Mouse (Mus musculus) frontal cortex, postnatal 14 days (tissue): ENCODE results near the gene Setd5.
A peak's percentile ranks its signal among the peaks of the same experiment; 100 is the strongest.

Experiments
- DNase-seq, 2 experiments: peaks; one replicate each; pipeline ENCODE4 v3.0.0; 2022; ENCODE audit warnings: low spot score in 2 of 2

The Setd5 gene

DNA sequence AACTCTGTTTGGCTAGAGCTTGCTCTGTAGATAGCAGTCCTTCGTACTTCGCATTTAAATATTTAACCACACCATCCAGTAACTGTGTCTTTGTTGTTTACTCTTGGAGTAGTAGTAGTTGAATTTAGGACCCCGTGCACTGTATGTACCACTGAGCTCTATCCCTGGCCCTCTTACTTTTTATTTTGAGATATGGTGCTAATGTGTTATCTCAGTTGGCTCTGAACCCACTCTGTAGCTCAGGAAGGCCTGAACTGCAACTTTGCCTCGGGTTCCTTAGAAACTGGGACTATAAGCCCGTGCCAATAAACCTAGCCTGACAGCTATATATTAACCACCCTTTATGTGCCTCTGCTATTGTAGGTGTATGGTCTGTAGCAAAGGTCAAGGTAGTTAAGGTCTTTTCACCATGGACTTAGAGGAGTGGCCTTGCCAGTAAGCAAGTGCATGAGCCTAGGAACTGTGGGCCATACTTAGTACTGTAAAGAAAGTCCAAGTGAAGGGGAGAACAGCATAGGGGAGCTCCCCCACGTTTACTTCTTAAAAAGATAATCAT, 22.5 kb upstream of the Setd5 start:
- DNase-seq, result no peak

DNA sequence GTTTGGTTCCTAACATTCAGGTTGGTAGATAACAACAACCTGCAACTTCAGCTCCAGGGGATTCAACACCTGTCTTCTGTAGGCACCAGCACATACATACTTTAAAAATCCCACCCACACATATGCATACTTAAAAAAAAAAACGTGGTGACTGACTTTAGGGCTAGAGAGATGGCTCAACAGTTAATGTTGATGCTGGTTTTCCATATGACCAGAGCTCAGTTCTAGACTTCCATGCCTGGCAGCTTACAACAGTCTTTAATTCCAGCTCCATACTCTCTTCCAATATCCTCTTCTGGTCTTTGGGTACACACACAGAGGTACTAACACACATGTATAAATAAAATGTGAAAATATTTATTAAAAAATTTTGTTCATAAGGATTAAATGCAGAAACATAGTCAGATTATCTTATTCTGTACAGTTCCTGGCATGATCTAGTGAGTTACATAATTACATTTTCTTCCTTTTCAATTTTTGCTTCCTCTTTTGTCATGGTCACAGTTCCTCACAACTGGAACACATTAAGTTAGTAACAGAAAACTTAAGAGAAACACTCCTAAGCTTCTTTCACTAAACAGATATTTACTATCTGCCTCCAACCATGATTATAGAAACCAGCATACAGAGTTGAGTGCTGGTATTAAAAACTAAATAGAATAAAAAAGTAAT, 16.1 kb upstream of the Setd5 start:
- no peak for DNase-seq

DNA sequence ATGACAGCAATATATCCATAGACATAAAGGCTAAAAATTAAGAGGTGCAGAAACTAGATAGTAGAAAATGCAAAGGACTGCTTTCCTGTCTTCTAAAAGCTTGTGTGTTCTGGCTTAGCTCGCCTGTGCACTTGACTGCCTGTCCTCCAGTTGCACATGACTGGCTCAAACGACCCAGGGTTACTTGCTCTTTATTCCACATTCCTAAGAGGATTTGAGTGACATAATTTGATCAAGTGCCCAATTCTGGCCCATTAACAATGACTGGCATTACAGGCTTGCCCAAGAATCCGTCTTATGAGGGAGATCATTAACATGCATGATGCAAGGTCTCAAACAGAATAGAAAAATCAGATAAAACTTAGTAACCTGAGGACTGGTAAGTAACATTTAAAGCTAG, 14.9 kb upstream of the Setd5 start:
- no peak for DNase-seq

DNA sequence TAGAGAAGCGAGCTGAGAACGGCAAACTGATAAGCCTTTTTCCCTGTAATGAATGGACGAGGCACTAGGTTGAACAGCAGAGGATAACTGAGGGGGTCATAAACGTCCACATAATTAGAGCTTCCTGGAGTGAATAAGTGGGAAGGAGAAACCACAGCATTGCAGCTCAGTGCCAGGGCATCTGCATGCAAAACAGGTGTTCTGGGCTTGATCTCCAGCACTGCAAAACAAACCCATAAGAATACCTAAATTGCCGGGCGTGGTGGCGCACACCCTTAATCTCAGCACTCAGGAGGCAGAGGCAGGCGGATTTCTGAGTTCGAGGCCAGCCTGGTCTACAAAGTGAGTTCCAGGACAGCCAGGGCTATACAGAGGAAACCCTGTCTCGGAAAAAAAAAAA, 13.8 kb upstream of the Setd5 start:
- no peak for DNase-seq

DNA sequence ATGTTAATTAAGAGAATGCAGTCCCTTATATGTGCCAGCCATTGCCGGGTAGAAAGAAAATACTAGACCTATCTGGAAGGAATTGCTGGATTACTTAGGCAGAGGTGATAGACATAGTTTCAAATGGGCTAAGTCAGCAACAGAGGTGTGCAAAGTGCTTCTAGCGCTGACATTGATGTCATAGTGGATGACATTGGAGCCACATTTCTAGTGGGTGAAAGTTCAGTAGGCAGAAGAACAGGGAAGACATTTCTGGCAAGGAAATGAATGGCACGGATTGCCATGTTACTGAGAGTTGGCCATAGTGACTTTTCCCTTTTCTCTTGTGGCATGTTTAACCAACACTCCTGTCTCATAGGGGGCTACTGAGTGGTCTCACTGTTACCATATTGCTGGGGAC, 12.0 kb upstream of the Setd5 start:
- DNase-seq, result no peak

DNA sequence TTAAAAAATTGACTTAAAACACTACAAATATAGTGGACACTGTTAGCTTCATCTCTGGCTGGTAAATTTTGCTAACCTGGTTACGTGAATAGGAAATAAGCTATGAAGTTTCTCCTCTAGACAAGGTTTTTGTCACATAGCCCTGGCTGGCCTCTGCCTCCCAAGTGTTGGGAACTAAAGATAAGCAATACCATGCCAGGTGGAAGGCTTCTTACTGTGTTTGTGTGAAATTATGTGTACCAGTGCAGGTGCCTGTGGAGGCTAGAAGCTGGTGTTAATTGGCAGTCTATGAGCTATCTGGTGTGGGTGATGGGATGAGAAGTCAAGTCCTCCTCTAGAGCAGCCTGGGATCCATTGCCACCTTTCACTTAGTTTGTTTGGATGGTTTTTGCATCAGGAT, 8.0 kb upstream of the Setd5 start:
- no peak for DNase-seq

DNA sequence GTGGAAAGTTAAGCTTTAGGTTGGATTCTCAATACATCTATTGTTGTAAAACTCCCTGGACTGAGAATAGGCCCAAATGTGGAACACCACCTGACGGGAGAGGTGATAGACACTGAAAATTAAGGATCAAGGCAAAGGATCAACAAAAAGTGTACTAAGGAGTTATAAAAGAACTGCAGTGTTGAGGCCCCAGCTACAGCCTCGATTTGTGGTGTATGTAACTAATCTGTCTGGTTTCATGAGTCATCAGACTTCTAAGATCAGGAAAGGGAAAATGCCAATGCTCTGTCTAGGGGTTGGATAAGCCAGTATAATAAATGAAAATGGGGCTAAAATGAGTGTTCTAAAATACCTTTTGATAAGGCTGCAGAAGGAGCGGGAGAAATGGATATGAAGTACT, 1.9 kb upstream of the Setd5 start:
- DNase-seq, result no peak

DNA sequence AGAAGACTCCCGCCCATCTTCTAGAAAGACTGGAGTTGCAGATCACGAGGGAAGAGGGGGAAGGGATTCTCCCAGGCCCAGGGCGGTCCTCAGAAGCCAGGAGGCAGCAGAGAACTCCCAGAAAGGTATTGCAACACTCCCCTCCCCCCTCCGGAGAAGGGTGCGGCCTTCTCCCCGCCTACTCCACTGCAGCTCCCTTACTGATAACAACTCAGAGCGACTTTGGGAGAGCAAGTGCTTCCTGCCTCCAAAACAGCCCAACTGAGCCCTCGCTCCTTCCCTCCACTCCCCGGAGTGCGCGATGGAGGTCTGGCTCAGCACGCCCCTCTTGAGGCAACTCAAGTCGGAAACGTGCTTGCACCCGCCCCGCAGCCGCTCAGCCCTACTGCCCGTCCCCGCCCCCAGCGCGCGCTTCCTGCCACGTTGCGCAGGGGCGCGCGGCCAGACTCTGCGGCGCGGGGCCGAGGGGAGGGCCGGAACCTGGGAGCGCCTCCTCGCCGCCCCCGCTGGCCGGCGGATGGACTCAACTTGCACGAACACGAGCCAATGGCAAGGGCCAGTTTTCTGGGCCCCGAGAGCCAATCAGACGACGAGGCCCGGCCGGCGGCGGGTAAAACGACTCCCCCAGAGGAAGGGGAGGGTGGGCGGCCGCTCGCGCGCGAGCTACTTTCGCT, 1.0 kb upstream of the Setd5 start:
- peak; percentile 83 to 88 for DNase-seq

DNA sequence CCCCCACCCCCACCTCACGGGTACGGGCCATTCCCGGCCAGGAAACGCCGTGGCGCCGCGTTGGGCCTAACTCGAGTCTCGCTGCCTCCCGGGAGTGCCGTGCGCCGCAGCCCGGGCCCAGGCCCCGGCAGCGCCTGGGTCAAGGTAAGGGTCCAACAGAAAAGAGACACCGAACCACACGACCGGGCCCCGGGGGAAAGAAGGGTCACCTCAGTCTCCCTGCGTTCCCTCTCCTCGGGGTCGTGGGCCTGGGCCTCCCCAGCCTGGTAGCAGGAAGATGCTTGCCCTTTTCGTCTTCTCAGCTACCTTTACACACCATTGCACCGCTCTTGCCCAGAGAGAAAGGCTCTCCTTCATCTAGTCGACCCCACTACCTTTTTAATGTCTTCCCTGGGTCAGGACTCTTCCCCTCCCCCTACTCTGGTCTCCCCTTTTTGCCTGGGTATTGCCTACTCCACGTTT, 435 bp downstream of the Setd5 start:
- DNase-seq, result no peak

DNA sequence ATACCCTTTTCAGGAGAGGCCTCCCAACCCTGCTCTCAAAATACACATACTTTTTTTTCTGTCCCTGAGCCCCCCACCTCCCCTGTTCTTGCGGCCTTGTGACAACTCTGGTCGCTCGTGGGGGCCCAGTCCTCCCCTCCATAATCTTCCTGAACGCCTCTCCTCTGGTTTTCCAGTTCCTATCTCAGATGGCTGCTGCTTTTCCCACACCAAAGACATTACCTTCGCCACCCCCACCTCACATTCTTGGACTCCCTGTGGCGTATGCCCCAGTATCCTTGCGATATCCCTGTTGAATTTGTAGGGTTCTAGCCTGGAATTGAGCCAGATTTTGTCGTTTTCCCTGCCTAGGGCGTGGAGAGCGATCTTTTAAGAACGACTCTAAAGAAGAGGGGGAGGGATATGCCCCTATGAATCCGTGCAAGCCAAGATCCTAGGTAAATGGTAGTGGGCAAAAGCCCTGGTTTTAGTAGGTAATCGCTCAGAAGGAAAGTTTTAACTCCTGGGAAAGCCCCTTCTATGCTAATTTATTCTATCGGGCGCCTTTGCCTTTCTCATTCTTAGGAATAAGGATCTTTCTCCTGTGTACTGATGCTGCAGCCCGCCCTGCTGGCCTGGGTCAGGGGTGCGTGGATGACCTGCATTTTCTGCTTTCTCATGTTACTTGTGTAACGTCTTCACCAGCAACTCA, 1.0 kb downstream of the Setd5 start:
- peak; percentile 26 to 49 for DNase-seq

DNA sequence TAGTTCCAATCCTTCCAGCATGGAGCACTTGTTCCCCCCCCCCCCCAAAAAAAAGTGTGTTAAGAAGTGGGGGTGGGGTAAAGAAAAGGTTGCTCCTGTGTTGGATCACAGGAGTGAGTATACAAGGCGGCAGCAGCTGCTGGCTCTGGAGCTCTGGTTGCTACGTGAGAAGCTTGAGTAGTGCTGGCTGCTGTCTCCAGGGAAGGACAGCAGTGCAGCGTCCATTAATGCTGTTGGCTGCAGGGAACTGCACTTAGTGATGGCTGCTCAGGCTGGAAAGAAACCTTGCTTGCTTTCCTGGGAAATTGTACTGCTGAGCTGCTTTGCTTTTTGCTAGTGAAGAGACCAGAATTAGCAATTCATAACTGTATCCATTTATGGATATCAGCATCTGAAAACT, 2.3 kb downstream of the Setd5 start:
- peak in 1 of 2 experiments; percentile 16 for DNase-seq

DNA sequence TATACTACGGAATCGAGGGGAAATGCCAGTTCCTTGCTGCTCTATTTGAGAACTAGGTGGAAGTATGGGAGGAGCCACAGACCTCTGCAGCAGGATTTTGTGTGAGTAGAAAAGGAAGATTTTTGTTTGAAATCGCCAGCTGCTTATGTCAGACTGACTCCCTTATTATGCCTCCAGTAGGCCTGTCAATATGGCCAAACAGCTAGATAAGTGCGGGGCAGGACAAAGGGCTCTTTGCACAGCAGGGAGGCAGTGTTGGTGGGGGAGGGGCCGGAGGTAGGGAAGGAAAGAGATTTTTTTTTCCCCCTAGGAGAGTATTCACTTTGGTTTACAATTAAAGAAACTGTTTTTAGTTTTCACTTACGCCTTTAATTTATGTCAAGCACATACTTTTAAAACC, 5.1 kb downstream of the Setd5 start:
- no peak for DNase-seq

DNA sequence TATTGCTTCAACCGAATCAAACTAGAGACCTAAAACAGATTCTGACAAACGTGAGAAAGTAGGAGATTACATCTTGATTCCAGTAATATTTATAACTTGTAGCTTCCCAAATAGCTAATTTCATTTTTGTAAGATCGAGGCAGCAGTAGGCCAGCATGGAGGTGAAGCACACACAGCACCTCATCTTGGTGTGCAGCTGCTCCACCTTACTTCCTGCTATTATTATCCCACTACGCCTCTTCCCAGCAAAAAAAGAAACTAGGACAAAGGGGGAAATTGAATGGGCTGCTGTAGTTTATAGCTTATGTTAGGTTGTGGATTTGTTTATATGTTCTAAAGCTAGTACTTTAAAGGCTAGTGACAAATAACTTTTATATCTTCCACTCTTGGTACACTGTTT, 7.4 kb downstream of the Setd5 start:
- no peak for DNase-seq

DNA sequence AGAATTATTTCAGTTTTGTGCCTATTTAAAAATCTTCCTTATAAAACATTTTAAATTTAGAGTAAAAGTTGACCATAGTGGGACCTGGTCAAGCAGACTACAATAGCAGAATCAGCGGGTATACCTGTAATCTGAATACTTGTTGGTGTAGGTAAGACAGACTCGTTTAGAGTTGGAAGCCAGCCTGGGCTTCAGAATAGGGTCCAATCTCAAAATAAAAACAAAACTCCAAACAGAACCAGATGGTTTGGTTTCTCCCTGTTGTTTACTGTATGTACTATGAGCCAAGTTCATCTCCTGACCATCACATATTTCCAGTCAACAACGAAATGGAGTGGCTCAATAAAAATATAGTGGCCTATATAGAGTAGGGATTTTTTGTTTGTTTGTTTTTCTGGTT, 16.0 kb downstream of the Setd5 start:
- DNase-seq, result no peak

DNA sequence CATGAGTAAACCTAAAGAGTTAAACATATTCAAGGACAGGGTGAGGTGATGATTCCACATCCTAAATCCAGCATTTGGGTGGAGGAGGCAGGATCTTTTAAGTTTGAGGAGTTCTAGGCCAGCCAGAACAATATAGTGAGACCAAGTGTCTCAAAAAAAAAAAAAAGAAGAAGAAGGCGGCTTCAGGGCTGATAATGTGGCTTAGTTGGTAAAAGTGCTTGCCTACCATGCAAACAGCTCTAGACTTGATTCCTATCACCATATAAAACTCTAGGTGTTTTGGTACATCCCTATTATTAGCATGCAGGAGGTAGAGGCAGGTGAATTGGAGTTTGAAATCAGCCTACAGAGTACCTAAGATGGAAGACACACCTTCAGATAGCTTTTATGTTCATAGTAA, 18.4 kb downstream of the Setd5 start:
- DNase-seq, result no peak

DNA sequence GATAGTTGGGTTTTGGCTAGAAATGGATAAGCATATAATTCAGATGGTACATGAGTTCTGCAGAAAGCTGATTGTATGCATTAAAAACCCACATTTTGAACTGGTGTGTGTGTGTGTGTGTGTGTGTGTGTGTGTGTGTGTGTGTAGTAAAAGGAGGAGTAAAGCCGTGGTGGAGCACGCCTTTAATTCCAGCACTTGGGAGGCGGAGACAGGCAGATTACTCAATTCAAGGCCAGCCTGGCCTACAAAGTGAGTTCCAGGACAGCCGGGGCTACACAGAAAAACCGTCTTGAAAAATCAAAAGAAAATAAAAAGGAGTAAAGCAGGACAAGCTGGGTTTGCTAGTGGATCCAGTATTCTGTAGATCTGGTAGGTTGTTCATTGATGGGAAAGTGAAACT, 20.5 kb downstream of the Setd5 start:
- DNase-seq, result no peak

DNA sequence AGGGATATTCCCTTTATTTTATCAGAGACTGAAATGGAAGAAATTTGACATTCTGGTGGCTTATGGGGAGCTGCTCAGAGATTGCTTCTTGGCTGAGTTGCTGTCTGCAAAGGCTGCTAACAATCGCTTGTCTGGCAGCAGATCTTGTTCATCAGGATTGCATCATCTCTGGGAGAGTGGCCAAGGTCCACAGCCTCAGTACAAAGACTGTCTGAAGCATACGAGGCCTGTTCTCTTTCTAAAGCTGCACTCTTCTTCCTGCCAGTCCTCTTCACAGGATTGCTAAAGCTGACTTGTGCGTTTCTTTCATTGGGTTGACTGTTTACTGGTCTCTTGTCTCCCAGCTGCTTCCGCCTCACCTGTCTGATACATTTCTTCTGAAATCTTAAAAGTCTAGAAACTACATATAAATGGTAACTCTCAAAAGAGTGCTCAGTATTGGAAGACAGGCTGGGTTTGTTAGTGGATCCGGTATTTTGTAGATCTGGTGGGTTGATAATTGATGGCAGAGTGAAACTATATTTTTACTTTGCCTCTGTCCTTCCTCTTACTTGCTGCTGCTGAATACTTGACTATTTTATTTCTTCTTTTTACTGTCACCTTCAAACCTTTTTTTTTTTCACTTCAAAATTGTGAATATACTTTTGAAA, 22.6 kb downstream of the Setd5 start:
- DNase-seq, result peak; percentile 74 to 77

DNA sequence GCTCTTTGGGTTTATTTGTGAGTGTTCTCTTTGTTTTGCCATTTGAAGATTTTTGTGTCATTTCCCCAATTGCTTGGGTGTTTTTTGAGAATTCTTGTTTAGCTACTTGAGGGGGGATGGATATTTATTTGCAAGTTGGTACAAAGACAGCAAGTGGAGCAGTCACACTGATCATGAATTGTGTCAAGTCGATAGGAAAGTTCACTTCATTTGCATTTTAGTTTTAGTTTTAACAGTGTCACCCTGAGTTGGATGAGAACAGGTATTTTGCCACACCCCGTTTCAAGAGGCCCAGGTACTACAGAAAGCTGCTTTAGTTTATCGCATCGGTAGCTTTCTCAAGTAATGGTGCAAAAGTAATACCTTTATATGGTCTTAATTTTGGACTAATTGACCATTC, 25.4 kb downstream of the Setd5 start:
- DNase-seq, result no peak

DNA sequence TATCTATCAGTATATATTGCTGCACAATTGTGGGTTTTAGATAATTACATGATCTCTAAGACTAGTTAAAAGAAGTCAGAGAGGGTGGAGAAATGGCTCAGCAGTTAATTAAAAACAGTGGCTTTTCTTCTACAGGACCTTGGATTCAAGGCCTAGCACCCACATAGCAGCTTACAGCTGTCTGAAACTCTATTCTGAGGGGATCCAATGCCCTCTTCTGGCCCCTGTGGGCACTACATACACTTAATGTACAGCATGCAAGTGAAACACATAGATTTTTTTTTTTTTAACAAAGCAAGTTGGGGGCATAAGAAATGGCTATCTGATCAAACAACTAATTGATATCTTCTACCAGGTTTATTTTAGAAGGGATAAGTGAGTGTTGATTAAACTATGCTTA, 26.6 kb downstream of the Setd5 start:
- DNase-seq, result no peak

DNA sequence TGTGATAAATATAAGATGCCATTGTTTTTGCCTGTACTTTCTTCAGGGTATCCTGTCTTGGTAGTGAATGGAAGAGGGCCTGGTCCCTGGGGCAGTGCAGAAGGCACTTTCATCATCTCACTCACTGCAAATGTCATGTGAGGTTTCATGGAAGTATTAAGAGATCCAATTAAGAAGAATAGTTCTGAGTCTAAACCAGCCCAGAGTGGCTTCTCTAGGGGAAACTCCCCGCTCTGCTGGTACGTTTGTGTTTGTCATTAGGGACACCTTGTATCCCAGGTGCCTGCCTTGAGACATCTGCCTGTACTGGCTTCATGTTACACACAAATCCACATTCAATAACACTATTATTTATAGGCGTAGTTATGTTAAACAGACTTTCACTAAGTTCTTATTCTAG, 32.2 kb downstream of the Setd5 start:
- DNase-seq, result no peak

DNA sequence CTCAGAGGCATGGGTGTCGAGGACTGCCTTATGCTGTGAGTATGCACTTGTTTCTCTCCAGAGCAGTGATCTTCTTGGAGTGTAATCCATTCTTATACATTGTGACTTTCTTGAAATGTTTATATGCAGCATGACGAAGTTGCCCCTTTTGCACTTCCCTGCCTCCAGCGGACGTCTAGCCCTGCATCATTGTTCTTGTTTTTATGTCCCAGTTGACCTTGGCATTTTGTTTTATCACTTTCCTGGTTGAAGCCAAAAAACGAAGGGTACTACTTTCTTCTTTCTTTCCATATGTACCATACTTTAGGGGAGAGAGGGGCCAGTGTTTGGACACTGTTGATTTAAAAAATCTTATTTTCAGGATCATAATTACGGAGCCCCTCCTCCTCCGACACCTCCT, 32.8 kb downstream of the Setd5 start:
- no peak for DNase-seq

DNA sequence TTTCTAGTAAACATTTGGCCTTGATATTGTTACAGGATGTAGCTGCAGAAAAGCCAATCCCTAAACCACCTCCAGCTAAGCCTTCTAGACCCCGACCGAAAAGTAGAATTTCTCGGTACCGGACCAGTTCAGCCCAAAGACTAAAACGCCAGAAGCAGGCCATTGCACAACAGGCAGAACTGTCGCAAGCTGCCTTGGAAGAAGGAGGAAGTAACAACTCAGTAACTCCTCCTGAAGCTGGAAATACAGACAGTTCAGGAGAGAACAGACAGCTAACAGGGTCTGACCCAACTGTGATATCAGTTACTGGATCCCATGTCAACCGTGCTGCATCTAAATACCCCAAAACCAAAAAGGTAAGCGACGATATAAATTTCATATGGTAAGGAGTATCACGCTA, 43.6 kb downstream of the Setd5 start:
- no peak for DNase-seq
